Mouse (Mus musculus): ENCODE results near the gene Btbd9.

Gene Btbd9

GRCm38 (mm10) chr17:30182063-30182462, 394.2 kb downstream of the Btbd9 start:
- DNase-seq (ENCODE audit: low spot score in 2 of 2) = no peak

DNA sequence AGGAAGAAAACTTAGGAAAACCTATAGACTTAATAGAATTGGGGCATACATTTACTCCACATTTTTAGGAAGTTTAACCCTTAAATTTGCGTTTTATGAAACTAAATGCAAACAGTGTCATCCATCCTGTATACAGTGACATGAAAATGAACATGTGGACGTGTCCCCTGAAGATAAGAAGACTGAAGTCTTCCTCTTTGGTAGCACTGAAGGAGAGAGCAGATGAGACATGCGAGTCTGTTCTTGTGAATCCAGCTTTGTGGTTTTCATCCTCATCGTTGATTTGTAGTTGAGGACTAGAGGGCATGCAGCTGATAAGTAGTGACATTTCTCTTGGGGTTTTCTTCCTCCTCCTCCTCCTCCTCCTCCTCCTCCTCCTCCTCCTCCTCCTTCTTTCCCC, 394.7 kb downstream of the Btbd9 start:
- DNase-seq (ENCODE audit: low spot score in 2 of 2) = no peak

DNA sequence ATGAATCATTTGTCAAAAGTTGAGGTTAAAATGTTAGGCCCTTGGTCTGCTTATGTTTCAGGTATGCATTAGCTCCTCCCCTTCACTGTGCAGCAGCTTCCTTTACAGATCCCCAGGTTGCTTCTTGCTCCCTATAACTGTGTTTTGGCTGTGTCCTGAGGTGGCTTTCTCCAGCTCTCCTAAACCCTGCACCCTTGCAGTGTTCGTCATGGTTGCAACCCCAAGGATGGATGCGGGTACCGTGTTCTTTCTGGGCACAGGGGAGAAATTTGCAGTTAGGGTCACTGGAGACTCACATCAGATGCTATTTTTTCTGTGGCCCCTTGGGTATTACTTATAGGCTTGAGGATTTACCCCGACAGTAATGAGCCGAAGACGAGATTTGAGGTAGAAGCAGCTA, 396.1 kb downstream of the Btbd9 start:
- DNase-seq (ENCODE audit: low spot score in 2 of 2) = no peak

- no peak for DNase-seq (ENCODE audit: low spot score in 2 of 2)
Measured at GRCm38 (mm10) chr17:30178402-30178801, 397.9 kb downstream of the Btbd9 start.

- no peak for DNase-seq (ENCODE audit: low spot score in 2 of 2)
Measured at GRCm38 (mm10) chr17:30177435-30177834, 398.9 kb downstream of the Btbd9 start.
